13 mouse cellular contexts compared by ENCODE assay signal in the genomic region with DNA sequence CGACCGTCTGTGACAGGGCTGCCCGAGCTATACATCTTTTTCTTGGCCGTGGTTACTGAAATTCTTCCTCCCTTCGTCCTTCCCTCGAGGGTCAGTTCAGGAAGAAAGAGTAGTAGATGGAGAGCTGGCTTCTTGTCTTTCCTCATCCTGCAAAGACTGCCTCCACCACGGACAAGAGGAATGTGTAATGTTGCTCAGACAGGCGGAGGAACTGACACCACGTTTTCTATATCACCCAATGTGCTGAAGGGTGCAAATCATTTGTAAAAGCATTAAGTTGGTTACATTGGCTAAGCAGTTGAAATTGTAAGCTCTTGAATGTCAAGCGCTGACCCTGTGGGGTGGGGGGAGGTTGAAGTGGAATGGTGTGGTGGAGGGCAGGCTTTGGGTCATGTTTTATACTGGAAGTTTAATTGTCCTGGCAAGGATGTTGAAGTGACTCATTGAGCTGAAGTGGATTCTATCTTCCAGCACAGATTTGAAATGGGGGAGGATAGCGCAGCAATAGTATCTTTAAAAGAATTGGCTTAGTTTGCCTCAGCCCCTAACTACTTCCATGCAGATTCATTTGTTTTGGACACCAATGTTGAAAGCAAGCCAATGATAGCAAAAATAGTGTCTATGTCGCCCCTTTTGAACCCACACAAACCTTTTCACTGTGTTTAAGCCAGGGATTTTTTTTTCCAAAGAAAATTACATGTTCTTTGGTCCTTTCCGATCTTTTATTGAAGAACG.
DNase-seq lines count a peak whose midpoint lies in the region.
"Had no signal": no experiment of that assay in that cellular context is flagged by ENCODE, and none has a peak within 500 bp of the region (broad histone marks: within the 10 kb centered on the region; RNA-seq: fewer than 3 reads in every experiment).

No protein-coding gene starts in this region.

- H3K9me3 ChIP-seq in heart, embryonic 10.5 days = no peaks in the 10 kb centered on the region
- H3K9me3 ChIP-seq: embryonic facial prominence, embryonic 15.5 days; liver, embryonic 15.5 days had no signal

- H3K27me3 ChIP-seq in heart, embryonic 10.5 days (ENCODE audit: insufficient read depth, poor library complexity, severe bottlenecking) = peaks cover 9% of the 10 kb centered on the region; the same call in 1 of the 2 replicates
- H3K27me3 ChIP-seq: embryonic facial prominence, embryonic 15.5 days; liver, embryonic 15.5 days had no signal

- no peaks in the 10 kb centered on the region for H3K36me3 ChIP-seq in heart, embryonic 10.5 days
- H3K36me3 ChIP-seq: embryonic facial prominence, embryonic 15.5 days; liver, embryonic 15.5 days had no signal

- no peak overlapping the region for H3K4me3 ChIP-seq in heart, embryonic 10.5 days
- H3K4me3 ChIP-seq: embryonic facial prominence, embryonic 15.5 days; heart, adult 2 months; liver, embryonic 15.5 days had no signal

- DNase-seq in heart, adult 11 months = peak; percentile 92
- DNase-seq in heart, embryonic 10.5 days (ENCODE audit: low spot score) = no peak
- peak; percentile 77 for DNase-seq in NIH3T3 (ENCODE audit: low read depth)
- peak; percentile 4 to 10 for DNase-seq in heart, postnatal 14 days
- DNase-seq in kidney, postnatal 25 days = peak; percentile 36 to 43
- no peak for DNase-seq in thymus, postnatal 10 days (ENCODE audit: low spot score in 2 of 2)
- DNase-seq in cerebellum, postnatal 4 days (ENCODE audit: low spot score in 2 of 2) = no peak
- no peak for DNase-seq in left cerebral cortex, postnatal 10 days (ENCODE audit: extremely low spot score in 1 of 2, low spot score in 2 of 2)
- DNase-seq: cerebellum, postnatal 25 days; thymus, adult 2 months had no signal

- intact Hi-C loops in heart, postnatal 14 days (cut with DNase I) = no loop called here
- intact Hi-C loops in left cerebral cortex, postnatal 10 days (cut with DNase I) = no loop called here

- H3K27ac ChIP-seq in heart, embryonic 10.5 days = no peak overlapping the region
- H3K27ac ChIP-seq: embryonic facial prominence, embryonic 15.5 days; heart, adult 2 months; liver, embryonic 15.5 days had no signal

- H3K4me1 ChIP-seq in heart, embryonic 10.5 days = 0 out of 2 replicates have a peak, but pooled peaks cover 5% of the 10 kb centered on the region
- H3K4me1 ChIP-seq: embryonic facial prominence, embryonic 15.5 days; liver, embryonic 15.5 days had no signal

- WGBS in heart, embryonic 10.5 days = 72% methylated on average over 14 of the region's 14 CpGs

Comparison
In these comparisons a context has a peak if more than half of its experiments do, and no peak if none do; other contexts are left out.
1. DNase-seq: peak in heart, adult 11 months (single experiment), NIH3T3 (single experiment), heart, postnatal 14 days (2 of 2) and kidney, postnatal 25 days (2 of 2); none in heart, embryonic 10.5 days (single experiment), thymus, postnatal 10 days (0 of 2), cerebellum, postnatal 4 days (0 of 2) and left cerebral cortex, postnatal 10 days (0 of 2).